Mouse (Mus musculus) midbrain, embryonic 13.5 days (tissue): ENCODE results near the gene Mrps30. TPM values are rescaled to one million over a fixed set of nuclear protein-coding genes. Genes with fewer than 3 reads are reported as not detected.
A peak's percentile ranks its signal among the peaks of the same experiment; 100 is the strongest.
"Not testable (repeated sequence)": the region's sequence is repeated elsewhere in the genome, so short reads cannot be mapped to it uniquely, and the experiment has no call there.

Experiments
- ATAC-seq: fragments of 200-750 bp; cut with Nextera tagmentation; 2 replicates; pipeline ENCODE4 v1.8.0; 2017; ENCODE audit warnings: mild to moderate bottlenecking, moderate TSS enrichment, moderate library complexity
- H3K27ac ChIP-seq: fragments of 300-500 bp; sonication (generic); 2 replicates; pipeline ENCODE4 v1.5.1; 2015; ENCODE audit warnings: inconsistent platforms, mild to moderate bottlenecking, moderate library complexity
- H3K27me3 ChIP-seq: fragments of 300-500 bp; sonication (generic); 2 replicates; pipeline ENCODE4 v1.6.1; 2015; ENCODE audit warnings: mild to moderate bottlenecking, inconsistent platforms
- H3K36me3 ChIP-seq: fragments of 300-500 bp; sonication (generic); 2 replicates; pipeline ENCODE4 v1.6.1; 2015; ENCODE audit warnings: mild to moderate bottlenecking, inconsistent platforms
- H3K4me1 ChIP-seq: fragments of 300-500 bp; sonication (generic); replicated peaks from 2 replicates; pipeline ENCODE4 v1.6.1; 2015; ENCODE audit warnings: inconsistent platforms
- H3K4me2 ChIP-seq: fragments of 300-500 bp; sonication (generic); replicated peaks from 2 replicates; pipeline ENCODE4 v1.6.1; 2015; ENCODE audit warnings: moderate library complexity, mild to moderate bottlenecking, inconsistent platforms
- H3K4me3 ChIP-seq: fragments of 300-500 bp; sonication (generic); replicated peaks from 2 replicates; pipeline ENCODE4 v1.5.1; 2015; ENCODE audit warnings: mild to moderate bottlenecking, inconsistent platforms
- H3K9ac ChIP-seq: fragments of 300-500 bp; sonication (generic); replicated peaks from 2 replicates; pipeline ENCODE4 v1.6.1; 2015; ENCODE audit warnings: mild to moderate bottlenecking, inconsistent platforms
- H3K9me3 ChIP-seq: fragments of 300-500 bp; sonication (generic); 2 replicates; pipeline ENCODE4 v1.6.1; 2016; ENCODE audit warnings: mild to moderate bottlenecking, inconsistent platforms
- WGBS: fragments of 180-500 bp; shearing (Covaris S2); methylation state at CpG from one replicate; pipeline ENCODE4 v1.1.7; 2015; 5-methylcytosine and 5-hydroxymethylcytosine counted together
- polyA plus RNA-seq: library from polyadenylated mRNA; unstranded; fragments of >200 nt; fragmentation: Nextera tagmentation; extraction: Ambion mirVana; gene quantifications from 2 replicates; pipeline ENCODE4 v1.2.1, GENCODE M21; 2015

Mrps30 gene
- 22.9 and 25.7 TPM in 2 replicates for polyA plus RNA-seq

- H3K27me3 ChIP-seq: no peaks in the 10 kb centered on the region
- under 1% methylated on average over 91 of the region's 93 CpGs for WGBS
- peak; percentile 98 for ATAC-seq
Measured at GRCm38 (mm10) chr13:118386511-118387447, at the start of gene Mrps30, which contains the start of gene B430218F22Rik. Mrps30 (minus strand) TSS chr13:118387252. B430218F22Rik (plus strand) TSS chr13:118386630.

DNA sequence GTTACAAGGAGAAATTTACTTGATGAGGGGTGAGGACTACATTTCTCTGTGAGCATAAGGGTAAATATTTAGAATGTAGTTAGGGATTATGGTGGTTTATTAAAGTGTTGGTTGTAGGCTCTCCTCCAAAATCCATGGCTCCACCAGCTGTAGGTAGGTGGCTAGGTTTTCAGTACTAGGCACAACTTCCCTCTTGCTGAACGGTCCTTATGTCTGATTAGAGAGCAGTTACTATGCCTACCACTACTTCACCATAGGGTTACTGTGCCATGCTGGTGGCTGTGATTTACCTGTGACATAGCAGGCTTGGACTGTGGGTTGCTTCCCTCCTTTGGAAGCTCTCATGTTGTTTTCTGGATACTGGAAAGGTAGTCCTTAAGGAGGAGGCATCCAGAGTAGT is 33.8 kb upstream of the Mrps30 start:
- Histone ChIP-seq H3K9ac (no peak overlapping the region), H3K4me2 (no peak overlapping the region), H3K36me3 (no peaks in the 10 kb centered on the region), H3K4me1 (peaks cover 4% of the 10 kb centered on the region), H3K27me3 (no peaks in the 10 kb centered on the region), H3K9me3 (no peaks in the 10 kb centered on the region), H3K27ac (no peak overlapping the region), H3K4me3 (no peak overlapping the region)
- 89% methylated on average over 1 of the region's 1 CpGs for WGBS
- no peak for ATAC-seq

More at GRCm38 (mm10) chr13:118386511-118387447, at the start of gene Mrps30, which contains the start of gene B430218F22Rik:
- Histone ChIP-seq H3K9me3 (no peaks in the 10 kb centered on the region), H3K4me1 (peaks cover 14% of the 10 kb centered on the region), H3K4me2 (peak within 1 kb of the TSS; percentile 83), H3K36me3 (peaks cover 28% of the 10 kb centered on the region), H3K27ac (peak within 1 kb of the TSS; percentile 62), H3K4me3 (peak within 1 kb of the TSS; percentile 95), H3K9ac (peak within 1 kb of the TSS; percentile 83)

DNA sequence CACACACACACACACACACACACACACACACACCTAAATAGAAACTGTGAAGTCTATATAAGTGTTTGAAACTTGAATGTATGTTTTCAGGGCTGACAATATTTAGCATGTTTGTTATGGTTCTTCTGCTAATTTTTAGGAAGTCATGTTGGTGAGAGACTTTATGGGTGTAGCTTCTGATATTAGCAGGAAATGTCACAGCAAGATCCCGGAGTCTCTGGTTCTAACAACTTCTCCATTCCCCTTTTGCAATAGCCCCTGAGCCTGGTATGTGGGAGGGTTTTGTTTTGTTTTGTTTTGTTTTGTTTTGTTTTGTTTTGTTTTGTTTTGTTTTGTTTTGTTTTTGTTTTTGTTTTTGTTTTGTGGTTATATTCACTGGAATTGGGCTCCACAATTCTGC is 33.4 kb upstream of the Mrps30 start:
- no peak for ATAC-seq
- H3K27me3 ChIP-seq: no peaks in the 10 kb centered on the region
- H3K36me3 ChIP-seq: no peaks in the 10 kb centered on the region

GRCm38 (mm10) chr13:118418163-118418562 is 31.1 kb upstream of the Mrps30 start:
- no peak for ATAC-seq

More for the DNA sequence above, 33.4 kb upstream of the Mrps30 start:
- Histone ChIP-seq H3K4me2 (no peak overlapping the region), H3K4me1 (peaks cover 4% of the 10 kb centered on the region), H3K27ac (no peak overlapping the region), H3K9ac (no peak overlapping the region), H3K9me3 (no peaks in the 10 kb centered on the region), H3K4me3 (no peak overlapping the region)
- 86% methylated on average over 1 of the region's 1 CpGs for WGBS

GRCm38 (mm10) chr13:118411297-118411992 is 24.4 kb upstream of the Mrps30 start:
- Histone ChIP-seq H3K9me3 (no peaks in the 10 kb centered on the region), H3K36me3 (no peaks in the 10 kb centered on the region), H3K27me3 (no peaks in the 10 kb centered on the region), H3K4me1 (no peaks in the 10 kb centered on the region), H3K4me3 (no peak overlapping the region), H3K9ac (no peak overlapping the region), H3K4me2 (no peak overlapping the region), H3K27ac (no peak overlapping the region)
- 87% methylated on average over 6 of the region's 6 CpGs for WGBS
- no peak for ATAC-seq

More at GRCm38 (mm10) chr13:118418163-118418562, 31.1 kb upstream of the Mrps30 start:
- Histone ChIP-seq H3K4me1 (peaks cover 4% of the 10 kb centered on the region), H3K9me3 (no peaks in the 10 kb centered on the region), H3K4me2 (no peak overlapping the region), H3K4me3 (no peak overlapping the region), H3K27ac (no peak overlapping the region), H3K27me3 (no peaks in the 10 kb centered on the region), H3K9ac (no peak overlapping the region), H3K36me3 (no peaks in the 10 kb centered on the region)
- 32% methylated on average over 4 of the region's 4 CpGs for WGBS

DNA sequence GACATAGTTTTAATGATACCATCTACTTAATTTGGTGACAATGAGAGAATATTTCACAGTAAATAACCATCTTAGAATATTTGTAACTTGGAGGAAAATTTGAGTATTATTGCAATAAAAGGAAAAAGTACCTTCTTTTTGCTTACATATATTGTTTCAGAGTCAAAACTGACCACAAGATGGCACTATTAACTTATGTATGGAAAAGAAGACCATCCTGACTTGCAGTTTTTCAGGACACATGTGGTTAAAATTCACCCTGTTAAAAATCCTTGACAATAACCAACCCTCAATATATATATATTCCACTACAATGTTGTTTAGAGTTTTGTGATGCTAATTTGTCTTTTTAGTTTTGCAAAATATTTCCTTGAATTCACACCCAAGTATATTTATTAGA is 16.5 kb upstream of the Mrps30 start:
- no peaks in the 10 kb centered on the region for H3K27me3 ChIP-seq
- H3K9ac ChIP-seq: no peak overlapping the region
- H3K36me3 ChIP-seq: no peaks in the 10 kb centered on the region
- no peaks in the 10 kb centered on the region for H3K9me3 ChIP-seq
- H3K27ac ChIP-seq: no peak overlapping the region
- H3K4me3 ChIP-seq: no peak overlapping the region
- no peak for ATAC-seq
- H3K4me2 ChIP-seq: no peak overlapping the region
- H3K4me1 ChIP-seq: no peaks in the 10 kb centered on the region

DNA sequence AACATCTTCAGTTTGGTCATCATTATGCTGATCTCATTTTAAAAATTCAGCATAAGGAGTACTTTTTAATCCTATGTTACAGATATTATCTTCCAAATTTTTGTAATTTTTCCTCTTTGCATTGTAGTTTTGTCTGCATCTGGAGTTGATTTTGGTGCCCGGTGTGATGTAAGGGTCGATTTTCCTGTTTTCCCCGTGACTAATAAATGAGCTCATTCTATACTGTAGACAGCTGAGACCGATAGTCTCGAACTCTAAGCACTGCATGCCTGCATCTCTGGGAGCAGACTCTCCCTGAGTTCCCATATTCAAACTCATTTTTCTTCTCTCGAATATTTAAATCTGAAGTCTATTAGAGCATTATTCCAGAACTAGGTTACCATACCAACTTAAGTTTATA is 13.3 kb upstream of the Mrps30 start:
- Histone ChIP-seq H3K4me2 (no peak overlapping the region), H3K4me3 (no peak overlapping the region), H3K27me3 (no peaks in the 10 kb centered on the region), H3K27ac (no peak overlapping the region), H3K4me1 (no peaks in the 10 kb centered on the region), H3K36me3 (no peaks in the 10 kb centered on the region), H3K9me3 (no peaks in the 10 kb centered on the region), H3K9ac (no peak overlapping the region)
- no peak for ATAC-seq
- WGBS: 77% methylated on average over 6 of the region's 6 CpGs

DNA sequence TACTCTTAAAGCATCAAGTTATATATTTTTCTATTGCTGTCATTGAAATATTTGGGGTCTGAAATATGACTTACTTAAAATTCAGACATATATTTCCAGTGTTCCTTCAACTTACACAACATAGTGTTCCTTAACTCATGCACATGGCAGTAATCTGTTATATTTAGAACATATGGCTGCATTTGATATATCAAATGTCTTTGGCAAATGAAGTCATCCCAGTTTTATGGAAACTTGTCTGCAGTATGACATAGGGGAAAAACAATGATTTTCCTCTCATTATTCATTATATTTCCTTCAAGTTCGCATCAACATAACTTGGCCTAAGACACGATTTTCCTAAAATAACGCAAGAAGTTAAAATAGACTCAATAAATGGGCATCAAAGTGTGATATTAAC is 8.8 kb upstream of the Mrps30 start:
- Histone ChIP-seq H3K9me3 (no peaks in the 10 kb centered on the region), H3K4me2 (no peak overlapping the region), H3K36me3 (no peaks in the 10 kb centered on the region), H3K4me1 (no peaks in the 10 kb centered on the region), H3K4me3 (no peak overlapping the region), H3K27me3 (no peaks in the 10 kb centered on the region), H3K9ac (no peak overlapping the region), H3K27ac (no peak overlapping the region)
- no peak for ATAC-seq
- 93% methylated on average over 3 of the region's 3 CpGs for WGBS

DNA sequence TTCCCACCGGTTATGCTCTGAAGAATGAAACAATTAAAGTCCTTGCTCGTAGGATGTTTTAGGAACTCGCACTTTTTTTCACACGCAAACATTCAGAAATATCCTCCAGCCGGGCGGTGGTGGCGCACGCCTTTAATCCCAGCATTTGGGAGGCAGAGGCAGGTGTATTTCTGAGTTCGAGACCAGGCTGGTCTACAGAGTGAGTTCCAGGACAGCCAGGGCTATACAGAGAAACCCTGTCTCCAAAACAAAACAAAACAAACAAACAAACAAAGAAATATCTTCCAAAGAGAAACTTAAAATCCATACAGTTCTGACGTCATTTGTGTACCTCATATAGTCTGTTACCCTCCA is 373 bp upstream of the Mrps30 start:
- H3K27ac ChIP-seq, H3K9me3 ChIP-seq, H3K9ac ChIP-seq, H3K27me3 ChIP-seq: not testable (repeated sequence)
- H3K4me1 ChIP-seq: peaks cover 14% of the 10 kb centered on the region
- peak overlapping the region; percentile 95 for H3K4me3 ChIP-seq
- H3K36me3 ChIP-seq: peaks cover 23% of the 10 kb centered on the region
- WGBS: 10% methylated on average over 10 of the region's 10 CpGs
- peak overlapping the region; percentile 41 for H3K4me2 ChIP-seq
- ATAC-seq: peak; percentile 80

GRCm38 (mm10) chr13:118380381-118380780 is 6.7 kb downstream of the Mrps30 start:
- Histone ChIP-seq H3K4me3 (no peak overlapping the region), H3K36me3 (peaks cover 55% of the 10 kb centered on the region), H3K27me3 (no peaks in the 10 kb centered on the region), H3K27ac (no peak overlapping the region), H3K4me2 (no peak overlapping the region), H3K9me3 (no peaks in the 10 kb centered on the region), H3K9ac (no peak overlapping the region), H3K4me1 (peaks cover 3% of the 10 kb centered on the region)
- no peak for ATAC-seq
- WGBS: 87% methylated on average over 10 of the region's 10 CpGs

GRCm38 (mm10) chr13:118379155-118379554 is 7.9 kb downstream of the Mrps30 start:
- peaks cover 48% of the 10 kb centered on the region for H3K36me3 ChIP-seq
- no peak overlapping the region for H3K4me2 ChIP-seq
- ATAC-seq: no peak
- no peaks in the 10 kb centered on the region for H3K27me3 ChIP-seq
- no peak overlapping the region for H3K9ac ChIP-seq
- H3K27ac ChIP-seq: no peak overlapping the region
- H3K9me3 ChIP-seq: no peaks in the 10 kb centered on the region
- 75% methylated on average over 1 of the region's 1 CpGs for WGBS
- H3K4me3 ChIP-seq: no peak overlapping the region
- no peaks in the 10 kb centered on the region for H3K4me1 ChIP-seq

GRCm38 (mm10) chr13:118372871-118373270 is 14.2 kb downstream of the Mrps30 start:
- H3K27me3 ChIP-seq: no peaks in the 10 kb centered on the region
- H3K4me3 ChIP-seq: no peak overlapping the region
- H3K9me3 ChIP-seq: no peaks in the 10 kb centered on the region
- no peaks in the 10 kb centered on the region for H3K4me1 ChIP-seq
- 92% methylated on average over 4 of the region's 4 CpGs for WGBS
- no peak overlapping the region for H3K27ac ChIP-seq
- no peak overlapping the region for H3K4me2 ChIP-seq
- H3K9ac ChIP-seq: no peak overlapping the region
- no peak for ATAC-seq
- peaks cover 6% of the 10 kb centered on the region for H3K36me3 ChIP-seq
